Mouse (Mus musculus): ENCODE data around the gene Traf5.
A peak's percentile ranks its signal among the peaks of the same experiment; 100 is the strongest.

The Traf5 gene

DNA sequence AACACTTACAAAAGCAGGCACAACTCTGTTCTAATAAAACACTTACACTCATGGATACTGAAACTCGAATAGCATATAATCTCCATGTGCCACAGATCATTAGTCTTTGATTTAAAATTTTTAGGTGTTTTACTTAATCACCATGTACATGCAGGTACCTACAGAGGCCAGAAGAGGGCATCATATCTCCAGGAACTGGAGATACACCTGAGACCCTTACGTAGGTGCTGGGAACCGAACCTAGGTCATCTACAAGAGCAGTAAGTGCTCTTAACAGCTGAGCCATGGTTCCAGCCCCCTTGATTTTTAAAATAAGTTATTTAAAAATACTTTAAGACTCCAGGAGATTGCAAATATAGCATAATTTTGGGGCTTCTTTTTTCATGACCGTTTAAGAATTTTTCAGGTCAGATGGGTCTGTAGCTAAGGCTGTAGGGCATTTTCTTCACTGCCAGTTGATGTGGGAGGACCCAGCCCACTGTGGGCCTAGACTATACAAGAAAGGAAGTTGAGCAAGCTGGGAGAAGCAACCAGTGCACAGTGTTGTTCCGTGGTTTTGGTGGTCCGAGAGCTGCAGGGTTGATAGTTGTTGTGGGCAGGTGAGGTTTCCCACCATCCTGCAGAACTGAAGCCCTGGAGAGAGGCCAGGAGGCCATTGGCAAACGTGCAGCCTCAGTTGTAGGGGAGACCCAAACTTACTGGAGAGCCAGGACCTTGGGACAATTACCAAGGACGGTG, 29.0 kb downstream of the Traf5 start:
- DNase-seq (ENCODE audit: low read depth, low spot score): no peak

DNA sequence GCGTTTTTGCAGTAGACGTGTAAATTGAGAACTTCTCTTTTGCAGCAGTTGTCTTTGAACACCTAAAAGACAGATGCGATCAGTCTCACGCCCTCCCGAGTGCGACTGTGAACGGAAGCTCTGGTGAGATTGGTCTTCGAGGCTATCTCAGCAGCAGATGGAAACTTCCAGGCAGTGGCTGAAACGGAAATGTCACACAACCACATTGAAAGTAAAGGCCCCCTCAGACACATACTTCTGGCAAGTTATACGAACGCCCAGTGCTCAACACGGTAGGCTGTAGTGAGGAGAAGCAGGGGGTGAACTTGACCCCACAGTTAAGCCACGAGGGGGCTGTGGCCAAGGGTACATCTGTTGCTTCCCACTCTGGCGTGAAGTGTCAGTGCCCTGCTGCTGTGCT, 29.7 kb downstream of the Traf5 start:
- no peak for DNase-seq (ENCODE audit: low read depth, low spot score)

DNA sequence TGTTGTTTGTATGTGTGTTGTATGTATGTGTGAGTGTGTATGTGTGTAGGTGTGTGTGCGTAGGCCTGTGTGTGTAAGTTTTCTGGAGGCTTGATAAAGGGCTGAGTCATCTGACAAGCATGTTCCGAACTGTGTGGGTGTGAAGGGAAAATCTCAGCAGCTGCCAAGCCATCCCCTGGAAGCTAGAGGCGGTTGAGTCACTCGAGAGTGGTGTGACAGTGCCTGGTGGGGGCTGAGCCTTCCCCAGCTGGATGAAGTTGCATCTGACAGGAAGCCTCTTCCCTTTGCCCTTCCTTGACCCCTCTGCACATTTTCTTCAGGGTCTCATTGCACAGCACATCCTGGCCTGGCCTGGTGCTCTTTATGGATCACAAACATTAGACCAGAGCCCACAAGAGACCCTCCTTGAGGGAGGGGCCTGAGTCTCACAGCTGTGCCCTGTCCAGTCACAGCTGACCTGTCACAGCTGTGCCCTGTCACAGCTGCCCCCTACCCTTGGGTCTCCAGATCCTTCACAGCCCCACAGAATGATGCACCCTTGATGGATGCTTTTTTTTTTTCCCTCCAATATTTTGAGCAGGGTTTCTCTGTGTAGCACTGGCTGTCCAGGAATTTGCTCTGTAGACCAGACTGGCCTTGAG, 30.6 kb downstream of the Traf5 start:
- DNase-seq (ENCODE audit: low read depth, low spot score): peak; percentile 95

DNA sequence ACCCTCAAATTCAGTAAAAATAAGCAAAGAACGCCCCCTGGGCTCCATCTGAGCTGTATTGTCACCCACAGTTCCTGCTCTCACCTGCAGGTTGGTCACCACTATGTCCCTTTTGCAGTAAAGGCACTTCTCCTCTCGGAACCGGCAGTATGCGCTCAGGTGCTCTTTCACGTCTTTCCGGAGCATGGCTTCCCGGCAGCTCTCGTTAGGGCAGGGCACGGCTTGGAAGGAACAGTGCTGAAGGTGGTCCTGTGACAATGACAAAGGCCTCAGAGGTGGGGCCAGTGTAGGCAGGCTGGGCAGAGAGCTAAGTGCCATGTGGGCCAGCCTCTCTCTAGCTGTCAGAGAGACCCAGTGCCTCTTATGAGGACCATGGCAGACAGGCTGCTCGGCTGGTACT, 33.4 kb downstream of the Traf5 start:
- DNase-seq (ENCODE audit: low read depth, low spot score): no peak

DNA sequence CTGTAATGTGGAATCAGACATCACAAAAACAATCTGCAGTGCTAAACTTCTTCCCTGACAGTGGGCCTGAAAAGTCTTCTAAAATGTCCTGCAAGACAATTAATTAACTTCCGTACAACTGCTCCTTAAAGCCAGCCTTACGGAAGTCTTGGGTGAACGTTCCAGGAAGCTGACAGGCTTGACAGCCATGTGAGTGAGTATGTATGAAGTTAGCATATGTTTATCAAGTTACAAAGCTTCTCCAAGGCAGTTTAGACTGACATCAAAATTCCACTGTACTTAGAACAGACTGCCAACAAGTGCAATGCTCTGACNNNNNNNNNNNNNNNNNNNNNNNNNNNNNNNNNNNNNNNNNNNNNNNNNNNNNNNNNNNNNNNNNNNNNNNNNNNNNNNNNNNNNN, 38.6 kb downstream of the Traf5 start:
- no peak for DNase-seq (ENCODE audit: low read depth, low spot score)

DNA sequence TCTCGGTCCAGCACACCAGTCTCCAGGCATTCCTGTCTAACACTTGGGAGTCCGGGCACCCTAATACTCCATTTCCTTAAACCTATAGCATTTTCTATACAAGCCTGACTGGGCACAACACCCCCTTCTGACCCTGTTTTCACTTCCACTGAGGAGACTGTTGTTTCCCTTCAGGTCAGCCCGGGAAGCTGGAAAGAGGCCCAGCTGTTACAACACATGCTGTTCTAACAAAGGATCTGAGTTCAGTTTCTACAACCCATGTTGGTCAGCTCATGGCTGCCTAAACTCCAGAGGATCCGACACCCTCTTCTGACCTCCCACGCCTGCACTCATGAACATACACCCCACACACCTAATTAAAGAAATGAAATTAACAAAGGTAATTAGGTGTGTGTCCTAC, 39.4 kb downstream of the Traf5 start:
- no peak for DNase-seq (ENCODE audit: low read depth, low spot score)

DNA sequence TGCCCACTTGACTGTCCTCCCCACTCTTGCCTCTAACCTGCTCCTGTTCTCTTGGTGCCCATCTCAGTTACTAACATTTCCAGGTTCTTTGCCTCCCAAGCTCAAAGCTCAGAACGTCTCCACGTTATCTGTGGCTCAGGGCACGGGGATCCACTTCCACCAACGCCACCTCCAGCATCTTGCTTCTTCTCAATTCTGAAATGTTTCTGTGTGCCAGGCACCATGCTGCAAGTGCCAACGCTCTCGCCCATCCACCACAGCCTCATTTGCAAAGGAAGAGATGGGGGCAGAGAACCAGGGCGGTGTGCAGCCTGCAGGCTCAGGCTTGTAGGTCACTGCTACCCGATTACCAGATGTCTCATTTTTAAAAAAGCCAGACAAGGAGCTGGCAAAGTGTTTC, 39.9 kb downstream of the Traf5 start:
- DNase-seq (ENCODE audit: low read depth, low spot score): peak; percentile 75

DNA sequence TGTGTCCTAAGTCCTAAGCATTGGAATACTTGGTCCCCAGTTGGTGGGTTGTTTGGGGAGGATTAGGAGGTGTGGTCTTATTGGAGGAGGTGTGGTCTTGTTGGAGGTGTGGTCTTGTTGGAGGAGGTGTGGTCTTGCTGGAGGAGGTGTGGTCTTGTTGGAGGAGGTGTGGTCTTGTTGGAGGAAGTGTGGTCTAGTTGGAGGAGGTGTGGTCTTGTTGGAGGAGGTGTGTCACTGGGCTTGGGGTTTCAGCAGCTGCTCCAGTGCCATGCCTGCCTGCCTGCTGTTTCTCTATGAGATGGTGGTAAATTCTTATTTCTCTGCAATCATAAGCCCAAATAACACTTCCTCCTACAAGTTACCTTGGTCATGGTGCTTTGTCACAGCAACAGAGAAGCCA, 93.3 kb downstream of the Traf5 start:
- no peak for DNase-seq (ENCODE audit: low read depth, low spot score)

DNA sequence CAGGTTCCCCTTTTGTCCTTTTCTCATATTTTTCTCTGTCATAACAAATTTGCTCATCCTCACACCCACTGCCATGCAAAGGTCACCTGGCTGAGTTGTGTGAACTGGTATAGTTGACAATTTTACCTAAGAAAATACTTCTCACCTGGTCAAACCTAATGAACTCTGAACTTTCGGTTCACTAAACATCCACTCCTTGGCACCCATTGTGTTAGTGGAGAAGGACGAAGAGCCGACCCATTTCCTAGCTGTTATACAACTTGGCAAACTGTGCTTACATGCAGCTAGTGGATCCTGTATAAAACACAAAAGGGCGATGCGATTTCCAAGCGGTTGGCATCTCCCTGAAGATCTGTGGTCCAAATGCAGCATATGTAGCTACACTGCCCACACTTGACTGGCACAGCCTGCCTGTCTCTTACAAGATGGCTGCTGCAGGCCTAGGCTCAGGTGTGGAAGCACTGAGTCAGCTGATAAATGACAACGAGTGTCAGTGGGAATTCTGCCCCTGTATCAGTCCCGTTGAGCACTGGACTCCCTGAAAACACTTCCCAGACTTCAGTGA, 95.7 kb downstream of the Traf5 start:
- peak; percentile 60 for DNase-seq (ENCODE audit: low read depth, low spot score)

DNA sequence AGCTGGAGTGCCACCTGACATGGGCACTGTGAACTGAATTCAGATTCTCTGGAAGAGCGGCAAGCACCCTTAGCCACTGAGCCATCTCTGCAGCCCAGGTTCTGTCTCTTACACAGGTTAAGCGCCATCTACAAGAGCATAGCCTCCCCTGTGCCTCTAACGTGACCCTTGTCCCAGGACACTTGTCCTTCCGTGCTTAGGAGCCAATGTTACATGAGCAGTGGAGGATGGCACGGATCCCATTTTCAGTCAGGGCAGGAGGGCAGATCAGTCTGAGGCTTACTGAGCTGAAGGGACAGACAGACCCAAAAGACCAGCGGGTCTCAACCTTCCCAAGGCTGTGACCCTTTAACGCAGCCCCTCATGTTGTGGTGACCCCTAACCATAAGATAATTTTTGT, 96.4 kb downstream of the Traf5 start:
- no peak for DNase-seq (ENCODE audit: low read depth, low spot score)

DNA sequence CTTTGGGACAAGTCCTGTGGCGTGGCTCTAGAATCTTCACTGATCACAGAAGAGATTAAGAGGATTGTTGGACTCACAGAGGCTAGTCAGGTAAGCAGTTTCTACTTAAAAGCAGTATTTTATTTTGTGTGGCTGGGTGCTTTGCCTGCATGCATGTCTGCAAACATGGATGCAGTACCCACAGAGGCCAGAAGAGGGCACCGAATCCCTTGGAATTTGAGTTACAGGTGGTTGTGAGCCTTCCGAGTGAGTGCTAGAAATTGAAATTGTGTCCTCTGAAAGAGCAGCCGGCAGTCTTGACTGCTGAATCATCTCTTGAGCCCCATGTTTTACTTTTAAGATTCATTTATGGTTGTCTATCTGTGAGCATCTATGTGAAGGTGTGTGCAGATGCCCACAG, 96.9 kb downstream of the Traf5 start:
- peak; percentile 74 for DNase-seq (ENCODE audit: low read depth, low spot score)

DNA sequence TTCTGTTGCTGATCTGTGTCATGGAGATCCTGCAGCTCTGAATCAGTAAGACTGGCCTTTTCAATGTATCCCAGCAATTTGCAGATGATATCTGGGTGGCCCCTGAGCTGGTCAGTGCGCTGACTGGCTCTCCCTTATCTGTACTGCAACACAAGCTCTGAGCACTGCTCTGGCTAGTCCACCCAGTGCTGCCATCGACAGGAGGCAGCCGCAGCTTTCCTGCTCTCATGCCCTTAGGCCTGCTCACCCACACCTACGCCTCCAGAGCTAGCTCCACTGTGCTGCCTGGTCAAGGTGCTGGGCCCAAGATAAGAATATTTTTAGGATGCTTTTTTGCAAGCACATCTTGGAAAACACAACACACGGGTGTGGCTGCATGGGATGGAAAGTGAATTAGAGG, 97.9 kb downstream of the Traf5 start:
- no peak for DNase-seq (ENCODE audit: low read depth, low spot score)

DNA sequence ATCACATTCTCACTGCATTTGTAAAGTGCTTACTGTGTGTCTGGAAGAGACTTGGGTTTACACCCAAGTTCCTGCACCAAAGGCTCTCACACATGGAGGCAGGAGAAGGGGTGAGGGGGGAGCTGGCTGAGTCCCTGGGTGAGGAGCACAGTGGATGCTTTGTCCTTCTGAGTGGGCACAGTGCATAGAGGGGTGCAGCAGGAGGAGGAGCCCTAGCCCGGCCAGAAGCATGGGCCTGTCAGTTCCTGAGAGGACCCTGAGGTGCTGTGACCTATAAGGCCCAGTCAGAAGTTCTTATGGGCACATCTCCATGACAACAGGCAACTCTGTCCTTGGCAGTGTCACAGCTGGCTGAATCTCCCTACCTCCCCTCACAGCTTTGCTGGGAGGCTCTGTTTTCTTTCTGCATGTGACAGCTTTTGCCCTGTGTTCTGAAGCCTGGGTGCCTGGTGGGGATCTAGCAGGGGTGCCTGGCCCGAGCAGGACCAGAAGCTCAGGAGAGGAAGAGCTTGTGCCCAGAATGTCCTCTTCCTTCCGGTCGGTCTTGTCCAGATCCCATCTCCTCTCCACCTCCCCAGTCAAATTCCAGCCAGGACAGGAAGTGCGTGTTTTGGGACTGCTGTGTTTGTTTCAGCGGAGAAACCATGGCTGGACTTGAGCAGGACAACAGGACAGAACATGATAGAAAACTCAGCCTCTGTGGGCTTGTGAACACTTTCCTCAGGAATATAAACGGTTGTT, 100.1 kb downstream of the Traf5 start:
- peak; percentile 59 for DNase-seq (ENCODE audit: low read depth, low spot score)

DNA sequence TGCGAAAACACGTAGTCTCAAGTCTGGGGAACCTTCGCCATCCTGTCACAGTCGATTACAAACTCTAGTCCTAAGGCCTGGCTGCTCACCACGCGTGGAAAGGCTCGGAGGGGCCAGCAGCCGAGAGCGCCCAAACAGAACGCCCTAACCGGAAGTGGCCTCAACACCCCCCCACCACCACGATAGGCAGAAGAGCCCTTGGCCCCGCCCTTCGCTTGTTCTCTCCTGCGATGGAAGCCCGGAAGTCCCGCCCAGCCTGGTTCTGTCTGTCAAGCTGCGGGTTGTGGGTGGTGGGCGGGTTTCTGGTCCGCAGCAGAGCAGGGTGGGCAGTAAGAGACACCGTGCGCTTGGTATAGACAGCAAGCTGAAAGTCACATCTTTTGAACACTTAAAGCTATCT, 102.4 kb downstream of the Traf5 start:
- peak; percentile 98 for DNase-seq (ENCODE audit: low read depth, low spot score)

DNA sequence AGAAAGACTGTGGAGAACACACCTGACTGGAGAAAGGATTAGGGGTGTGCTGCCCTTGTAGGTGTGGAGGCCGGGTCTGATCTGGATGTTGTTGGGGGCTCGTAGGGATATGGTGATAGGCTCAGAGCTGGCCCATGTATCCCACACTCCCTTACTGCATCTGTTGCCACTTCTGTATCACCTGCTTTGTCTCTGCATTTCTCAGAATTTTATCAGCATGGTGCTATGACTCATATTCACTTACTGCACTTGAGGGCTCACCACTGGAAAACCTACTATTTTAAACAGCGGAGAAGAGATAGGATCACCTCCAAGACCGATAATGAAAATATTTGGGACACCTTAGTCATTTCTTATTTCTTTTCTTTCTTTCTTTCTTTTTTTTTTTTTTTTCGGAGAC, 103.3 kb downstream of the Traf5 start:
- no peak for DNase-seq (ENCODE audit: low read depth, low spot score)

DNA sequence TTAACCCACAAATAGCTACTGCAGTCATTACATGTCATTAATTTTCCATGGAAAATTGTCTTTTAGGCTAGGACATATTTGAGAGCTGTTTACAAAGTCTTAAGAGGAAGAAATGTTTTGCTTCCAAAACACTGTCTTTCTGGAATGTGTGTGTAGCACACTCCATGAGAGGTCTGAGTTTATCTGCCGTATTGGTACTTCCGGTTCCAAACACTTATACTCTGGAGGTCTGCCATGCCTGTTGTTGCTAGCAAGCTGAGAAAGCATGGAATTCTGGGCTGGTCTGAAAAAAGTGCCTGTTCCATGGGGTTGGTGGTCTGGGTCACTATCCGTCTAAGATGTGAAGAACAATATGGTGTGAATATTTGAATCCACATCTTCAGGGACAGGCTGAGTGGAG, 103.7 kb downstream of the Traf5 start:
- DNase-seq (ENCODE audit: low read depth, low spot score): no peak

DNA sequence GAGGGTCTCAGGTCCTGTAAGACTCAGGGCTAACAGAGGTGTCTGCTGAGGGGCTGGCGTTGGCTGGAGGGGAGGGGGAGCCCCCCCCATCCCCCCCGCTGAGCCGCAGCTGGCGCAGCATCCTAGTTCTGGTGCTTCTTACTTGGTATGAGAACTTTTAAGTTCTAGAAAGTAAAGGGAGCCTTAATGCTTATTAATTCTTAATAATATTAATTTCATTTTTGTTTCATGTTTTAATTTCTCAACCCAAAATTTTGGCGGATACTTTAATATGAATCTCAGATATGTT, 104.9 kb downstream of the Traf5 start:
- no peak for DNase-seq (ENCODE audit: low read depth, low spot score)

DNA sequence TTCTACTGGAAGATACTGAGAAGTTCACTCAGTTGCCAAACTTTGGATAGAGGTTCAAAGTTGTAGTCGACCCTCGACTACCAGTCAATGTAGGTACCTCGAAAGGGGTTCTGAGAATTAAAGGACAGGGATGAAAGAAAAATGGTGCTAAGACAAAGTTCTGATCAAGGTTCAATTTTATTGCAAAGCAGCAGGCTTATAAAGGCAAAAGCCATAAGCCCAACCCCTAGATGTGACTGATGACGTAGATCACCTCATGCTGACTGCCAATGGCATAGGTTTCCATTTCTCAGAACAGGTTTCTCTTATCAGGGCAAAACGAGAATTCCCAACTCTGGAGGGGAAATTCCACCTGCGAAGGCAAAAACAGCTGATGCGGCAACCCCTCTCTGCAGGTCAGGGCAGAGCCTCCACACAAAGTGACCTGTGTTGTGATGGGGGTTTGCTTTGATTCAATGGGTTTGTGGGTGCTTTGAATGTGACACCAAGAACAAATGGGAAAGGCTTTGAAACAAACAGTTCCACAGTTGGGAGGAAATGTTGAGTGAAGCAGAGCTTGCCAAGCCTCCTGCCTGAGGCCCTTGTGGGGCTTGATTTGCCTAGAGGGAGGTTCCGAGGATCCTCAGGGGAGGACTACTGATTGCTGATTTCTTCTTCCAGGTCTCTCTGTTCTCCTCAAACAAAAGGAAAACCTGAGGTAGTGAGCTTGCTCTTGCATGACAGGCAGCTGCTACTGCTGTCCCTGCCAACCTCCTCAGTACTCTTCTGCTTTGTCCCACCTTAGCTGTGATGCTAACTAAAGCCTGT, 105.5 kb downstream of the Traf5 start:
- no peak for DNase-seq (ENCODE audit: low read depth, low spot score)

DNA sequence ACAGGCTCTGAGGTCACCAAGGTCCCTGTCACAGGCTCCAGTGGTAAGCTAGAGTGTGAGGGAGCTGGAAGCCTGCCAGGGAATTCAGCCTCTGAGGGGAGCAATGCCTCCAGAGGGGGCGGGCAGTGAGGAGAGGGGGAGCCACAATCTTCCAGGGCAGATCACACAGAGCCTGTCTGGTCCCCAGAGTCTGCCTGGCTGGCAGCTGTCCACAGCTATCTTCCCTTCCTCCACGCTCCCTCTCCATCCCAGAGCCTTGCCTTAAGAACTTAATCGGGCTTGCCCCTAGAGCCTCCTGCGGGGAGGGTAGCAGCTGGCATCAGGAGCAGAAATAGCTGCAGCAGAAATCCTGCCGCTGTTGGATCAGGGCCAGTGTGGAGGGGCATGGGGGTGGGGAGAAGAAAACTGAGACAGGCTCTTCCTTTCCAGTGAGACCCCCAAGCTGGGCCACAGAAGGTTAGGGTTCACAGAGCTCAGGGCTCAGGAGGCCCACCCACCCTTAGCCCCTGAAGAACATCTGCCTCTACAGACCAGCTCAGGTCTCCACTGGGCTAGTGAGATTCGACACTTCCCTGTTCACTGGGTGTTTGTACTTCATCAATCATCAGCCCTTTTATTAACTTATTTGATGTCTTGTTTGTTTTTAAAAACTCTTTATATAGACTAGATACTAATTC, 110.8 kb downstream of the Traf5 start:
- peak; percentile 50 for DNase-seq (ENCODE audit: low read depth, low spot score)

DNA sequence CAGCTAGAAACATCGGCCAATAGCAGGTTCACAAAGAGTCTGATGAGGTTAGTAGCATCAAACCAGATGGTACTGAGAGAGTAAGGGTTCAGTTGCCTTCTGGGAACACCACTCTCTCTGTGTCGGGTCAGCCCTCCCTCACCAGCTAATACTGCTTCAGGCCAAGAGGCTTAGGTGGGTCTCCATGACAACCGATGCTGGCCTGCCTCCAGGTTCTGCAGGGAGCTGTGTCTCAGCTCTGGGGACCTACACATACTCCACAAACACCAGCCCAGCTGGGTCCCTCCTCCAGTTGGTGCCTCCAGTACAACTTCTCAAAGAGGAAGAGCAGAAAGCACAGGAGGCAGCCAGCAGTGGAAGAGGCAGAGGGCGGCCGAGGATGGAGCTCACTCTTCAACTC, 115.2 kb downstream of the Traf5 start, which contains the start of gene Rd3:
Gene Rd3, plus strand, starts transcription at position 184 of the 400 bp plus-strand sequence.
- DNase-seq (ENCODE audit: low read depth, low spot score): peak; percentile 88

Measured in brain, adult 2 months (tissue).